Mouse (Mus musculus) adrenal gland, adult 2 months (tissue): ENCODE data around the gene Jazf1. TPM values are rescaled to one million over a fixed set of nuclear protein-coding genes. Genes with fewer than 3 reads are reported as not detected.

Experiments
- DNase-seq: peaks from one replicate; pipeline ENCODE4 v3.0.0; 2021
- polyA plus RNA-seq: library from polyadenylated mRNA; depleted of rRNA; stranded (reverse); fragments of >200 nt; gene quantifications from 2 replicates; pipeline ENCODE4 v1.2.3, GENCODE M21; 2012
- total RNA-seq, 2 experiments: library from RNA; stranded (reverse); gene quantifications; 2 replicates each; pipeline ENCODE4 v1.2.3; 2021

Gene Jazf1
- total and polyA plus RNA-seq, 3 experiments, result 1.9 to 5.3 (median 4.2) TPM

DNA sequence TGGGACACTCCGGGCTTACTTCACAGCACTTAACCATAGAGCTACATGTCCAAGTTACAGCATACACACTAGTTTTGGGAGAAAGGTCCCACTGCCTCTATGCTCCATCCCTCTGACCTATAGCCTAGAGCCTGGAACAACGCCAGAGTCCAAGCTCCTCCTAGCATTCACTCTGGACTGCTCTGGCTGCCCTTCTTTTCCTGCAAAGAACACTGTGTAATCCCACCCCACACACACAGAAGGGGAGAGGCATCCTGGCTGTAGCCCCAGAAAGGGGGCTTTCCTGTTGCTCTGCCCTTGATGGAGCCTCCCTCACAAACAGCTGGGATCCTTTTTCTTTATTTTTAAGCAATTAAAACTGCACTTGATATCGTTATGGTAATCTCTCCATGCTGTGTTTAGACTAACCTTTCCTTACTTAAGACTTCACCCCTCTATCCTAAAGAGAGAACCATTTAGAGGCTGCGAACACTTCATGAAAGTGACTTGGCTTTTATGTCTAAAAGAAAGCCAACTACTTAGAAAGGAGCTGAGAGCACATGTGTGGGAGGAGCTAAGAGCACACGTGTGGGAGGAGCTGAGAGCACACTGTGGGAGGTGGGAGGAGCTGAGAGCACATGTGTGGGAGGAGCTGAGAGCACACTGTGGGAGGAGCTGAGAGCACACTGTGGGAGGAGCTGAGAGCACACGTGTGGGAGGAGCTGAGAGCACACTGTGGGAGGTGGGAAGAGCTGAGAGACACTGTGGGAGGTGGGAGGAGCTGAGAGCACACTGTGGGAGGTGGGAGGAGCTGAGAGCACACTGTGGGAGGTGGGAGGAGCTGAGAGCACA is 106.6 kb downstream of the Jazf1 start:
- no peak for DNase-seq

DNA sequence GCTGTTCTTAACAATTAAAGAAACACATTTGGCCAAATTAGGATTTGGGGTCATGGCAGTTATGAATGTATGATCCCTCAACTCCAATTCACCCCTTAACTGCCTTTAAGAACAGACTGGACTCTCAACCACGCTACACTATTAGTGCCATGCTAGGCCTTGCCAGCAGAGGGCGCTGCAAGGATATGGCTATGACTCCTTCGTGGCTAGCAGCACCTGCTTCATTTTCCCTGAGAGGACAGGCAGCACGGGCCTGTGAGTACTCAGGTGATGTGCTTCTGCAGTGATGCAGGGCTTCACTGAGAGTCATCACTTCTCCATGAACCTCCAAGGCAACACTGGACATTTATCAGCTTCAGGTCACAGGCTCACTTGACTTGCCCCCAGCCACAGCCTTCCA is 110.7 kb downstream of the Jazf1 start:
- peak; percentile 58 for DNase-seq

DNA sequence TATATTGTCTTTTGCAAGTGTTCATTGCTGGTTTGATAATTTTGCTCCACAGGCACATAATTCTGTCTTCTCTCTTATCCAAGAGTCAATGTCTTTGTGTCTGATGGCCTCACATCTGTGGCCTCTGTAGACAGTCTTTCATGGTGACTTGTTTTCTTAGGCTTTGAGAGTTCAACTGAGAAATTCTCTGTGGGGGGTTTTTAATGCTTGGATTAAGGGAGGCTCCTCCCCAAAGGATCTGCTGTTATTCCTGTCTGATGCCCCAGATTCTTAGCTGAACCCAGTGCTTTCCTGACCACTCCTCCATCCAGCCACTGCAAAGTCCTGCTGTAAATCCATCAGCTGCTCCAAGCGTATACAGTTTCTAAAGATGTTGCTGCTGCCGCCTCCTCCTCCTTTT is 112.3 kb downstream of the Jazf1 start:
- DNase-seq, result no peak

DNA sequence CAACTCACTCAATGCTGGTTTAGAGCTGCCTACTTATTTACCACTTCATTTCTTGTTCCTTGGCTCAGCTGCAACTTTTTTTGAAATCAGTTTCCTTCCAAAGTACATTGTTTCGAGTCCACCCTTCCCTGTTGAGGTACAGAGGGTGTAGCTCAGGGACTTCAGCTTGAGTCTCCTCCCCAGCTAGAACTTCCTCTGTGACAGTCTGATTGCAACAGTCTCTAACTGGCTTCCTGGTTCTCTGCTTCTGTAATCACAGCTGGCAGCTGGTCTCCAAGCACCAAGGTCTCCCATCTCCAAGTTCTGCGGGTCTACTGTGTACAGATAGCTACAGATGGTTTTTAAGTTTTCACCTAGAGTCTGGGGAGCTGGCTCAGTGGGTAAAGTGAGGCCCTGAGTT is 113.1 kb downstream of the Jazf1 start:
- DNase-seq, result no peak

DNA sequence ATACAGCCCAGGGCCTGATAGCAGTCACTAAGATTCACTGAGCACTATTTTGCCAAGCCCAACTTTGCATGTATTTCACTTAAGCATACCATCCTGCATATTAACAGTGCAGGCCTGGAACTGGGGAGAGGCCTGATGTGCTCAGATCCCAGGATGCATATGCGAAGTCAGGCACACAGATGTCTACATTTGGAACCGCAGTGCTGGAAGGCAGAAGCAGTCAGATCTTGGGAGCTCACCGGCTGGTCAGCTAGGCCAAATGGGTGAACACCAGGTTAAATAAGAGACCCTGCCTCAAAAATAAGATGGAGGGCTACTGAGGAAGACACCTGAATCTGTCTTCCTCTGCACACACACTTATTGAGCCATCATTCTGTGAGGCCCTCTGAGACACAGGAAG is 113.6 kb downstream of the Jazf1 start:
- DNase-seq, result no peak

DNA sequence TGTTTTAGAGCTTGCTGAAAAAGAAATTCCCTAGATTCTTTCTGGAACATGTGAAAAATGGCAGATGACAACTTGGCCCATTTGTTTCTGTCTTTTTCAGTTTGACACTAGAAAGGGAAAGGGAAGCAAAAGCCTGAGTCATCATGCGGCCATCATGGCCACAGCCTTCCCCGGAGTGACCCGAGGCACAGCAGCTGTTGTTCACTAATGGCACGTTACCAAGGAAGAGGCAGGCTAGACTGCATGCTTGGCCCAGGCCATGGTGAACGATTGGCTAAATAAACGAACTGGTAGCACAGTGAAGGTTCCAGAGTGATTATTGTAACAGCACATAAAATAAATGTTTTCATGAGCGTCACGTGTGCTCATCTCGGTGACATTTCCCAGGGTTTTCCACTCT is 114.0 kb downstream of the Jazf1 start:
- peak; percentile 71 for DNase-seq

DNA sequence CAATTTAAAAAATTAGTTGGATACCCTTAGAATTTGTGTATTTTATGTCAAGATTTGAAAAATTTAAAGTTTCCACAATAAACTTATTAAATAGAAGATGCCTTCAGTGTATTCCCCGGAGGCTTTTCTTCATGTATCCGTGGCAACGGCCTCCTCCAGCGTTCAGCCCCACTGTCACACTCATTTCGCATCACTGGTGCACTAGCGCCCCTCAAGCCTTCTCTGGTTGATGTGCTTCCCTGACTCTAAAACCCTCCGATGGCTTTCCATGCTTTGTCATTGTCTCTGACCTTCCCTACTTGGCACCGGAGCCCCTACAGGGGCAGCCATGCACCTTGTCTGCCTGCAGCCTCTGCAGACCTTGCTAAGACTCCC is 115.9 kb downstream of the Jazf1 start:
- DNase-seq, result no peak

DNA sequence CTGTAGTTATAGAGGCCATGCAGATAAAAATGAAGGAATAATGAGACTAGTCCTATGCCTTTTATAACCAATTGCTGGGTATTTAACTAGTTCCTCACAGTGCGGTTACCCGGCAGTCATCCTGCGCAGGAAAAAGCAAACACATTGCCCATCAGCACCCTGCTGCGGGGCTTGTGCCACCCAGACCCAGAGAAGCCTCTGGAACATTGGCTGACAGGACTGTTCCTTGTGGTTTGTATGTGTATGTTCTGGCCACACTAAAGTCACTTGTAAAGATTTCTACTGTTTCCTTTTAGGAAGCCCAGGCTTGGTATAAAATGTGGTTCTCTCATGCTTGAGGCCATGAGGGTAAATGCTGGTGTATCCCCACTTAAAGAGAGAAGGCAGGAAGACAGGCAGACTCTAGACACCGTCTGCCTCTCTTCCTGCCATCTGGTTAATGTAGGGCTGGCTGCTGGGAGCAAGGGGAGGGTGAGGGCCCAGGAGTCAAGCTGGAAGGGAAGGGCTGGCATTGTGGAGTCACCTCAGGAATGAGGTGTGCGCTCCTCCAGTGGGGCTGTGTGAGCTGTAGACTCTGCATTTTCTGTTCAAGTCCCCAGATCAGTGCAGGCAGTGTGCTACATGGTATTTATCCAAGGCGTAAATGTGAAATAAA is 116.4 kb downstream of the Jazf1 start:
- no peak for DNase-seq

DNA sequence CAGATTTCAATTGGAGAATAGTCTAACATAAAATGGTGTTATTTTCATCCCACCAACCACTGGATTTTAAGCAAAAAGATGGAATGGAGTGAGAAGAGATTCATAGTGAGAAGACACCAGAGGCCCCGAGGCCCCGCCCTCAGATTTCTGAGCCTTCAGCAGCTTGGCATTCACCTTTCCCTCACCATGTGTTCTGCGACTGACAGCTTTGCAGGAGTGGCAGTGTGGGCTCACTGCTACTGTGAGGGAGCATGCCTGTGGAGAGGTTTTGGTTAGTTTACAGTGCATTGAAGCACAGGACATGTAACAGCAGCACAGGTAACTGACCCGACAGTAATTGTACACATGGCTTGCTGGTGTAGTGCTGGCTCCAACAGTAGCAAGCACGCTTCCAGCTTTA is 118.1 kb downstream of the Jazf1 start:
- no peak for DNase-seq

DNA sequence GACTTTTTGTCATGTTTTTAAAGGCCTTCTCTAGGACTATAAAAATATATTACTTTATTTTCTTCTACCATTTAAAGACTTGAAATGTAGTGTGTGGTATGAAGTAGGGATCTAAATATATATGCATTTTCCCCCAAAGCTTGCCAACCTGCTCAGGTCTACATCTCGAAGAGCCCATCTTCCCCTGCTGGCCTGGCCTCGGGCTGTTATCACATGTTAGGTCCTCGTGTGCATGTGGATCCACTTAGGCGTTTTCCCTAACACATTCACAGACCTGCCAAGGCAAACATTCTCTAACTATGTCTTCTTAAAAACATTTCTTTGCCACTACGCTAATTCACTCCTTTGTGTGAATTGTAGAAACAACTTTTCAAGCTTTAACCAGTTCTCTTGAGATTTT is 125.9 kb downstream of the Jazf1 start:
- DNase-seq, result no peak

DNA sequence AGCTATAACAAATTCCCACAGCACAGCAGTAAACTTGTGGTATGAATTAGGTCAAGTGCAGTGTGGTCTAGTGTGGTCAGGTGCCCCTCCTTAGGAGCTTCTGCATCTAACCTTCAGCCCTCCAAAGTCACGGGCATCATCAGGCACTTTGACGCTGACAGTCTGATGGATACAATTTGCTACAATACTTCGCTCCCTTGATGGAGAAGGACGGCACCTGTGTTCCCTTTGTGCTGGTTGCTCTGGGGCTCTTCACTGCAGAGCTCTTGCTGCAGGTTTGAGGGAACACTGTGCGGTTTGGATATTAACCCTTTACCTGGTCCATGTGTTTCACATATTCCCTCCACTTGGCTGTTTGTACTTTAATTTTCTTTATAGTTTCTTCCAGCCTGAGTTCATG is 126.3 kb downstream of the Jazf1 start:
- DNase-seq, result no peak

DNA sequence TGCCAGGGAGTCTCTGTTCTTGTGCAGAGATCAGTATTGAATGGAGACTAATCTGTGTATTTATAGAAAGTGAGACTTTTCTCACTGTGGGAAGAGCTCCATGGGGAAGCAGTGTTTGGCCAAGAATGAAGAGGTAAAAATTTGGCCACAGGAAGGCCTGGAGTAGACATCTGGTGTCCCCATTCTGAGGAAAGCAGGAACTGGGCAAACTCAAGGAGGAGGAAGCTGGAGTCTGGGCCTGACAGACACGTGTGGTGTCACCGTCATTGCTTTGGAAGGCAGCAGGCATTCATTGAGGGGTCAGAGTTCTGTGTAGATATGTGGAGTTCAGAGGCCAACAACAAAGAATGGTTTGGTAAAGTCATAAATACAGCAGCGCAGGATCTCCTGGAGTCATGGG is 130.5 kb downstream of the Jazf1 start:
- DNase-seq, result no peak

DNA sequence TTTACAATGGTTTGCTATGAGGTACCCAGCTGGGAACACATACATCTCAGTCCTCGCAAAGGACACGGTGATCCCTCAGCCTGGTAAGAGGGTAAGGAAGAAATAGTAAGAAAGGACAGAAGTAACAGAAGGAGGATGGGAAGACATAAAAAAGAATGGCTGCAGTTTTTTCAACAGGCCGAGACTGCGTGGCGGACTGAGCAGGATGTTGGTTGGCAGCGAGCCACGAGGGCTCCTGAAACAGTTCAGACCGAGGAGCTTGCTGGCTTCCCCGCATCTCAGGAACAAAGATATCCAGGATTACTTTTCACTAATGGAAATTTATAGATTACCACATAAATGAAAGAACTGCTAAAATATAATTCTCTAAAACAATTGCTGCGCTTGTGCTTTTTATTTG is 131.4 kb downstream of the Jazf1 start:
- DNase-seq, result peak; percentile 17

DNA sequence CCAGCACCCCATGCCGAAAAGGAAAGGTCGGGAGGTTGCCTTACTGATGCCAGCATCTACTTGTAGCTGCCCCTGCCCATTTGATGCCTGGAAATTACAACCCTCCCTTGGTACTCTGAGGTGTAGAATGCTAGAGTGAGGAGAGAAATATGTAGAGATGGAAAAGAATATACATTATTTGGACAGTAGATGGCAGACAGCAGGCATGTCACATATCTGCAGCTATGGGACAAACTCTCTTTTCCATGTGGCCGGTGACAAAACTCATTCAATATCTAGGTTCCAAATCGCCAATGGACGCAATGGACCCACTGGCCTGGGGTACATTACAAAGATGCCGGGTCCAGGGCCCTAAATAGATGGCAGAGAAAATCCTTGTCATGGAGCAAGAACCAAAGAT is 134.4 kb downstream of the Jazf1 start:
- no peak for DNase-seq

DNA sequence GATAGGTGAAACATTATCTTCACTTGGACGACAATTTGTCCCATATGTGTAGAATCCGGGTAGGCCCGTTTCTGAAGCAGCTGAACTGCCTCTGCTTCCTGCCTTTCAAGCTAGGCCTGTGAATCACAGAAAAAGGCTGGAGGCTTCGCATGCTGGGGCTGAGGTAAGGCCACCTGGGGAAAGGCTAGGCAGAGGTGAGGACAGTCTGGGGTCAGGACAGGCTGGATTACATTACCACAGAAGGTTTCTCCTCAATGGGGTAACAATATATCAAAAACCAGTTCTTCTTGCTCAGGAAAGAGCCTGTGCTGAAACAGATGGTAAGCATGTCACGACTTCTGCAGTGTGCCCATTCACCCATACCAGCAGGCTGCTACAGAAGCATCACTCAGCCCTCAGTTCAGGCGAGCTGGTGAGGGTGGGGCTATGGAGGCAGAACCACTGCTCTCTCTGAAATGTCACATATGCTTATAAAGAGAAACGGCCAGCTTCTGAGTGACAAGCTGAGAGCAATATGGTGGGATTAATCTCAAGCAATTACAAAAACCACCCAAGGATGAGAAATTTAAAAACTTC is 135.7 kb downstream of the Jazf1 start:
- no peak for DNase-seq

DNA sequence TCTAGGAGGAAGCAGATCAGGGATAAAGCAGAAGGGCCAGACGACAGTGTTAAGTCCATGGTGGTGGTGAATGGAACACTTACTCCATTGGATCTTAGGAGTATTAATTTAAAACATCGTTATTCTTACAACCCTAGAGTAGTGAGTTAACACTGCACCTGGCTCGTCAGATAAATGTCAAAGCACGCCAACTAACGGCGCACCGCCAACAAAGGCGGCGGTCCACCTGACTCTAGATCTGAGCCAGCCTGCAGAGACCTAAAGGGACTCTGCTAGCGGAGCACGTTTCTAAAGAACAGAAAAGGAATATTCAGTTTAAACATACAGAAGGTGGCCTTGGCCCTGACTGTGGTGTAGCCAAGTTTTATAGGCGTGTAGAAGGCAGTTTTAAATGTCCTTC is 139.1 kb downstream of the Jazf1 start:
- DNase-seq, result no peak

DNA sequence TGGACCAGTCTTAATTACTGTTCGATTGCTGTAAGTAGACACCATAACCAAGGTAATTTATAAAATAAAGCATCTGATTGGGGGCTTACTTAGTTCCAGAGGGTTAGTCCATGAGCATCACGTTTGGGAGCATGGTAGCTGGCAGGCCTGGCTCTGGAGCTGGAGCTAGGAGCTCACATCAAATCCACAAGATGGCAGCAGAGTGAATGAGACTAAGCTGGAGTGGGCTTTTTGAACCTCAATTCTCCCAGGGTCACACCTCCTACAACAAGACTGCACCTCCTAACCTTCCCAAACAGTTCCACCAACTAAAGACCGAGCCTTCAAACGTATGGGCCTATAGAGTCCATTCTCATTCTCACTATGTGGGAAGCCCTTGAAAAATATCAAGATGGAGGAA is 141.5 kb downstream of the Jazf1 start:
- no peak for DNase-seq

DNA sequence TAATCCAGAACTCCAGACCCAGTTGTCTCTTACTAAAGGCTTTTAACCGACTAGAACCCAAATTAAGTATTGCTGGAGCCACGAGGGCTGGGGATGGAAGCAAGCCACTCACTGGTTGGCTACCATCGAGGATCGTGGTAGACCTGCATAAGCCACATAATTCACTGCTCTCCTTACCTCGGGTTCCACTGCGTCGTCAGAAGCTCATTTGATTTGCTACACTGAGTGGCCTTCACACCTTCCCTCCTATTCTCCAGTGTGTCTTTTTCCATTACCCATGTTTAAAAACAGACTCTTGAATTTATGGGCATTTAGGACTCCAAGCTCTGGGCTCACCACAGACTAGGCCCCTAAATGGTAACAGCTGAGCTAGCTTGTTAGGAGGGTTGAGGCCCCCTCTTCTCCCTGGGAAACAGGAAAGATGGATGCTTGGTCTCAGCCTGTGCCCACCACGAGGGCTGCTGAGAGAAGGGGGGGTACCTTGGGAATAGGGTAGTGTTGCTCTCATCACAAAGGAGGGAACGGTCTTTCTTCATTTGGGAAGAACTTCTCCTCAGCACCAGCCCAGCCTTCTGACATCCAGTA is 142.9 kb downstream of the Jazf1 start:
- DNase-seq, result no peak

DNA sequence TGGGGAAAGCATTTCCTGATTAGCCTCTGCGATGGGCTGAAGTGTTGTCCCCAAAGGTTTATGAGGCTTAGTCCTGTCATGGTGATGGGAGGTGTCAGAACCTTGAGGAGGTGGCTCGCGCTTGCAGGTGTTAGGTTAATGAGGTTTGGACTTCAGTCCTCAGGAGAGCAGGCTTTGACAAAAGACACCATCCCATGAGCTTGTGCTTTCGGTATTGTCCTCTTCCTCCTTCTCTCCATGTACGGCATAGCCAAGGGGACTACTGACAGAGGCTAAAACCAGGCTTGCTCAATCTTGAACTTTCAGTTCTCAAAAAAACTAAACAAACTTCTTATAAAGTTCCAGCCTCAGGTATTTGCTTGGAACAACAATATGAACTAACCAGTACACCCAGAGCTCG is 147.2 kb downstream of the Jazf1 start:
- DNase-seq, result no peak

DNA sequence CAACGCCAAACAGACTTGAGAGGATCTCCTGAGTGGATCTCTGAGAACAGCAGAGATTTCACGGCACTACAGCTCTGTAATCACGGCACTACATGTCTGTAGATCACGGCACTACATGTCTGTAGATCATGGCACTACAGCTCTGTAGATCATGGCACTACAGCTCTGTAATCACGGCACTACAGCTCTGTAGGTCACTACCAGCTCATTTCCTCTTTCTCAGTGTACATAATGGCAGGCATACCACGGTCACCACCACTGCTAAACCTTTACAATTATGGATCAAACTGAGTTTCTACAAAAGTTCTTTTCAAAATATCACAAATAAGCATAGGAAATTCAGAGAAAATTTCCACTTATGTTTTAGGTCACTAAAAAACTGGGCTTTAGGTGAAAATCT is 147.7 kb downstream of the Jazf1 start:
- no peak for DNase-seq

DNA sequence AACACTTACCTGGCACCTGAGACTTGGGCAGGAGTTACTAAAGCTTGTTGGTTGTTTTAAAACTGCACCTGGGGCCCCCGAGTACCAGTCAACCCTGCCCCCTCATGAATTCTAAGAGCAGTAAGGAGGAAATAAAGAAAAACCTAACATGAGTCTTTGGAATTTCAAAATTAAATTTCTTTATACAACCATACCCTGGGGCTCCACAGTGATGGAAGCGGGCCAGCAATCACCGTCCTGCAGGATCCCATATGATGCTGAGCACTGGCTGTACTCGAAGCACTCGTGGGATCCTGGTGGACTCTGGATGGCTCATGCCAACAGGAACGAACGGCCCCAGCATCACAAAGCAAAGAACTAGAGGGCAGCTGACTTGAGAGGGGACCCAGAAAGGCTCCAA is 149.0 kb downstream of the Jazf1 start:
- DNase-seq, result no peak

DNA sequence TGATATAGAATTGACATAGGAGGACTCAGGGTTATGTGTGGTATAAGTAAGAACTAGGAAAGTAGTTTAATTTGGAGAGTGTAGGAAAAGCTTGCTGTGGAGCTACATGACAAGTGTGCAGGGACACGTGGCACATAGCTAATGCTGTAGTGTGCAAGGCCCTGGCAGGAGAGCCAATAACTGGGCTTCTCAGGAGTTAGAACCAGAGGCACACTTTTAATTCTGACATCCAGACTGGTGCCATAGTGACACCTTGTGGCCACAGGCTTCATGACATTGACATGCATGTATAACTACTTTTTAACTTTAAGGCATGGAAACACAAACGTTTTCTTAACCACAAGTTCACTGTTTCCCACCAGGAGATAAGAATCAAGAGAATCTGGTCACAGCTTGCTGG is 149.5 kb downstream of the Jazf1 start:
- DNase-seq, result peak; percentile 65

DNA sequence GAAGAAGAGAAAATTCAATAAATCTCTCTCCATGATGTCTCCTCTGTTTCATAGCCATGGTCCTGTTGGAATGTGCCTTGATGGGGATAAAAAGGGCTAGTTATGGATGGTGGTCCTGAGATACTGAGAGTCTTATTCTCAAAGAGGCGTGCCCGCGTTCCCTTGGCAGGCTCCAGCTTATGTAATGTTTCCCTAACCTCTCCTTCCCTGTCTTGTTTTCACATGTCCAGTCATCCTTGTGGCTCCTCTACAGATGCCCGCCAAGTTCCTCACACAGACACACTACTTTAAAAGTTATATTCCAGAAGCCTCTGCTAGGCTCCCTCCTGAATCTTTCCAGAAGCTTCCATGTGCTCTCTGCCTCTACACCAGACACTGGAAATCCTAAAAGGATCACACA is 151.0 kb downstream of the Jazf1 start:
- DNase-seq, result no peak
